Mouse (Mus musculus): ENCODE results near the gene Olfr1048. TPM values are rescaled to one million over a fixed set of nuclear protein-coding genes. Genes with fewer than 3 reads are reported as not detected.

Olfr1048 gene
- polyA plus RNA-seq, 1 experiment from 2014 or later: not detected

GRCm38 (mm10) chr2:86185583-86185982 is 54.5 kb downstream of the Olfr1048 start, which contains the start of gene Olfr52:
Gene Olfr52, minus strand, starts transcription at chr2:86185683.
- ATAC-seq (replicated peaks; ENCODE audit: low FRiP score, low read depth) (no peak), DNase-seq (ENCODE audit: low spot score) (no peak)

More at GRCm38 (mm10) chr2:86185583-86185982, 54.5 kb downstream of the Olfr1048 start, which contains the start of gene Olfr52:
- no peak within 1 kb of the TSS for H3K4me2 ChIP-seq (ENCODE audit: low read length)
- no peak within 1 kb of the TSS for H3K27ac ChIP-seq
- H3K4me3 ChIP-seq (replicated peaks; ENCODE audit: low read depth, low read length): no peak within 1 kb of the TSS
- no peaks in the 10 kb centered on the region for H3K4me1 ChIP-seq (replicated peaks; ENCODE audit: insufficient read depth, low read length)
- no peaks in the 10 kb centered on the region for H3K27me3 ChIP-seq (ENCODE audit: insufficient read depth, low read length)
- H3K9me3 ChIP-seq (replicated peaks; ENCODE audit: low read length): no peaks in the 10 kb centered on the region
- TF ChIP-seq CTCF (IDR thresholded peaks at IDR 0.05; ENCODE audit: low read depth): no peak
- no peak within 1 kb of the TSS for H3K9ac ChIP-seq (ENCODE audit: low read depth, low read length)
- no peaks in the 10 kb centered on the region for H3K36me3 ChIP-seq (ENCODE audit: insufficient read depth, low read length)

Other genes with a start within 250 kb of the Olfr1048 start
- gene Olfr1031, start 250.0 kb downstream of the Olfr1048 start, polyA plus RNA-seq (2015; fragmentation: Nextera tagmentation; extraction: Ambion mirVana): not detected in 2 replicates
- not detected in 2 replicates for gene Olfr1032, start 234.7 kb downstream of the Olfr1048 start, polyA plus RNA-seq (2015; fragmentation: Nextera tagmentation; extraction: Ambion mirVana)
- 5.0 and 5.4 TPM in 2 replicates for gene Olfr1033, start 219.7 kb downstream of the Olfr1048 start, polyA plus RNA-seq (2015; fragmentation: Nextera tagmentation; extraction: Ambion mirVana)
- 0.04 and 0.09 TPM in 2 replicates for gene Olfr1034, start 194.4 kb downstream of the Olfr1048 start, polyA plus RNA-seq (2015; fragmentation: Nextera tagmentation; extraction: Ambion mirVana)
- gene Olfr1036, start 166.3 kb downstream of the Olfr1048 start, polyA plus RNA-seq (2015; fragmentation: Nextera tagmentation; extraction: Ambion mirVana): not detected in 2 replicates
- not detected in 2 replicates for gene Olfr1037, start 152.9 kb downstream of the Olfr1048 start, polyA plus RNA-seq (2015; fragmentation: Nextera tagmentation; extraction: Ambion mirVana)
- not detected in 2 replicates for gene Olfr1039, start 104.4 kb downstream of the Olfr1048 start, polyA plus RNA-seq (2015; fragmentation: Nextera tagmentation; extraction: Ambion mirVana)
- not detected in 2 replicates for gene Olfr1040, start 93.6 kb downstream of the Olfr1048 start, polyA plus RNA-seq (2015; fragmentation: Nextera tagmentation; extraction: Ambion mirVana)
- not detected in 2 replicates for gene Olfr1042, start 78.5 kb downstream of the Olfr1048 start, polyA plus RNA-seq (2015; fragmentation: Nextera tagmentation; extraction: Ambion mirVana)
- gene Olfr1043, start 72.8 kb downstream of the Olfr1048 start, polyA plus RNA-seq (2015; fragmentation: Nextera tagmentation; extraction: Ambion mirVana): not detected in 2 replicates
- gene Olfr1044, start 62.5 kb downstream of the Olfr1048 start, polyA plus RNA-seq (2015; fragmentation: Nextera tagmentation; extraction: Ambion mirVana): not detected in 2 replicates
- not detected in 2 replicates for gene Olfr52, start 54.6 kb downstream of the Olfr1048 start, polyA plus RNA-seq (2015; fragmentation: Nextera tagmentation; extraction: Ambion mirVana)
- not detected in 2 replicates for gene Olfr1045, start 37.3 kb downstream of the Olfr1048 start, polyA plus RNA-seq (2015; fragmentation: Nextera tagmentation; extraction: Ambion mirVana)
- not detected in 2 replicates for gene Olfr1046, start 21.0 kb downstream of the Olfr1048 start, polyA plus RNA-seq (2015; fragmentation: Nextera tagmentation; extraction: Ambion mirVana)
- not detected in 2 replicates for gene Olfr1047, start 8.9 kb downstream of the Olfr1048 start, polyA plus RNA-seq (2015; fragmentation: Nextera tagmentation; extraction: Ambion mirVana)
- gene Olfr1049, start 18.0 kb upstream of the Olfr1048 start, polyA plus RNA-seq (2015; fragmentation: Nextera tagmentation; extraction: Ambion mirVana): not detected in 2 replicates
- not detected in 2 replicates for gene Olfr1051, start 38.8 kb upstream of the Olfr1048 start, polyA plus RNA-seq (2015; fragmentation: Nextera tagmentation; extraction: Ambion mirVana)
- gene Olfr1052, start 52.2 kb upstream of the Olfr1048 start, polyA plus RNA-seq (2015; fragmentation: Nextera tagmentation; extraction: Ambion mirVana): not detected in 2 replicates
- gene Olfr1053, start 75.0 kb upstream of the Olfr1048 start, polyA plus RNA-seq (2015; fragmentation: Nextera tagmentation; extraction: Ambion mirVana): not detected in 2 replicates
- not detected in 2 replicates for gene Olfr1054, start 95.1 kb upstream of the Olfr1048 start, polyA plus RNA-seq (2015; fragmentation: Nextera tagmentation; extraction: Ambion mirVana)
- gene Olfr1055, start 110.0 kb upstream of the Olfr1048 start, polyA plus RNA-seq (2015; fragmentation: Nextera tagmentation; extraction: Ambion mirVana): not detected in 2 replicates
- gene Olfr1056, start 122.2 kb upstream of the Olfr1048 start, polyA plus RNA-seq (2015; fragmentation: Nextera tagmentation; extraction: Ambion mirVana): not detected in 2 replicates
- not detected in 2 replicates for gene Olfr1057, start 138.1 kb upstream of the Olfr1048 start, polyA plus RNA-seq (2015; fragmentation: Nextera tagmentation; extraction: Ambion mirVana)
- gene Olfr1058, start 148.3 kb upstream of the Olfr1048 start, polyA plus RNA-seq (2015; fragmentation: Nextera tagmentation; extraction: Ambion mirVana): not detected in 2 replicates
- gene Olfr1061, start 173.8 kb upstream of the Olfr1048 start, polyA plus RNA-seq (2015; fragmentation: Nextera tagmentation; extraction: Ambion mirVana): not detected in 2 replicates
- not detected in 2 replicates for gene Olfr1062, start 186.5 kb upstream of the Olfr1048 start, polyA plus RNA-seq (2015; fragmentation: Nextera tagmentation; extraction: Ambion mirVana)
- not detected in 2 replicates for gene Olfr1065, start 210.3 kb upstream of the Olfr1048 start, polyA plus RNA-seq (2015; fragmentation: Nextera tagmentation; extraction: Ambion mirVana)
- gene Olfr1066, start 216.0 kb upstream of the Olfr1048 start, polyA plus RNA-seq (2015; fragmentation: Nextera tagmentation; extraction: Ambion mirVana): not detected in 2 replicates
- not detected in 2 replicates for gene Olfr228, start 247.1 kb upstream of the Olfr1048 start, polyA plus RNA-seq (2015; fragmentation: Nextera tagmentation; extraction: Ambion mirVana)